11 mouse cellular contexts compared by ENCODE assay signal in the genomic region with DNA sequence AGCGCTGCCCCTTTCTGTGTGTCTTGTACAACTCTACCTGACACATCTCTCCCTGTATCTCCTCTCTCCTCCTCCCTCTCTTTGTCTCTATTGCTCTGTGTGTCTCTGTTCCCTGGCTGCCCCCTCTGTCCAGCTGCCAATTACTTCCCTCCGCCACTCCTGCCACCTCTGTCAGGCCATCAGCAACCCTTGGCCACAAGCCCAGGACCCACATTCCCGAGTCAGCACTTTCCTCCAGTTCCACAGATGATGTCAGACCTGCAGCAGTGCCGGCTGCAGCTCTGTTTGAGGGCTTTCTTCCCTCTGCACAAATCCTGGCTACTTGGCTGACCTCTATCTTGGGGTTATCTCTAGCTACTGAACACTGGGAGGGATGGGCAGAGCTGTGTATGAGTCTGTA. TPM values are rescaled to one million over a fixed set of nuclear protein-coding genes. Genes with fewer than 3 reads are reported as not detected.
DNase-seq lines count a peak whose midpoint lies in the region; ATAC-seq and TF ChIP-seq lines count a peak whose summit lies in the region.
"Had no signal": no experiment of that assay in that cellular context is flagged by ENCODE, and none has a peak within 500 bp of the region (broad histone marks: within the 10 kb centered on the region; RNA-seq: fewer than 3 reads in every experiment).

No protein-coding gene starts in this region.

- no peaks in the 10 kb centered on the region for H3K27me3 ChIP-seq in forebrain, embryonic 14.5 days (replicated peaks; ENCODE audit: control insufficient read depth, insufficient read depth, low read length)
- H3K27me3 ChIP-seq in forebrain, embryonic 11.5 days (ENCODE audit: control insufficient read depth, insufficient read depth, low read length) = no peaks in the 10 kb centered on the region
- H3K27me3 ChIP-seq in liver, postnatal 0 days (ENCODE audit: insufficient read depth, low read length) = 0 out of 2 replicates have a peak, but pooled peaks cover 6% of the 10 kb centered on the region
- peaks cover 14% of the 10 kb centered on the region for H3K27me3 ChIP-seq in liver, embryonic 11.5 days (replicated peaks; ENCODE audit: control insufficient read depth, insufficient read depth, low read length)

- no peak overlapping the region for H3K27ac ChIP-seq in forebrain, embryonic 14.5 days (ENCODE audit: low read depth, low read length)
- no peak overlapping the region for H3K27ac ChIP-seq in forebrain, embryonic 11.5 days (ENCODE audit: low read depth, low read length)
- H3K27ac ChIP-seq in liver, postnatal 0 days (ENCODE audit: low read depth) = no peak overlapping the region
- no peak overlapping the region for H3K27ac ChIP-seq in liver, embryonic 11.5 days (ENCODE audit: low read depth, low read length)
- H3K27ac ChIP-seq: forebrain, embryonic 10.5 days had no signal

- no peak for ATAC-seq in forebrain, embryonic 14.5 days
- no peak for ATAC-seq in forebrain, embryonic 11.5 days (replicated peaks; ENCODE audit: low FRiP score)
- ATAC-seq in liver, postnatal 0 days = no peak
- ATAC-seq in liver, embryonic 11.5 days (replicated peaks; ENCODE audit: low FRiP score) = no peak
- ATAC-seq in frontal cortex, adult (ENCODE audit: low TSS enrichment) = no peak

- no peak overlapping the region for H3K4me2 ChIP-seq in forebrain, embryonic 14.5 days (ENCODE audit: low read length)
- no peak overlapping the region for H3K4me2 ChIP-seq in forebrain, embryonic 11.5 days (ENCODE audit: low read depth, low read length, severe bottlenecking)
- no peak overlapping the region for H3K4me2 ChIP-seq in liver, postnatal 0 days (ENCODE audit: low read depth, low read length)
- no peak overlapping the region for H3K4me2 ChIP-seq in liver, embryonic 11.5 days

- no peak overlapping the region for H3K4me3 ChIP-seq in forebrain, embryonic 14.5 days (ENCODE audit: low read depth, low read length)
- H3K4me3 ChIP-seq in forebrain, embryonic 11.5 days (ENCODE audit: low read depth, low read length) = no peak overlapping the region
- no peak overlapping the region for H3K4me3 ChIP-seq in liver, postnatal 0 days (ENCODE audit: low read depth, low read length)
- no peak overlapping the region for H3K4me3 ChIP-seq in liver, embryonic 11.5 days (ENCODE audit: low read depth, low read length)
- H3K4me3 ChIP-seq: forebrain, embryonic 10.5 days; megakaryocyte, embryonic 14.5 days had no signal

- 30% methylated on average over 4 of the region's 4 CpGs for WGBS in forebrain, embryonic 14.5 days
- 69% methylated on average over 4 of the region's 4 CpGs for WGBS in forebrain, embryonic 11.5 days
- 37% methylated on average over 4 of the region's 4 CpGs for WGBS in liver, postnatal 0 days (ENCODE audit: insufficient replicate concordance)
- 44% methylated on average over 4 of the region's 4 CpGs for WGBS in liver, embryonic 11.5 days

- TF ChIP-seq EP300 in liver, postnatal 0 days (IDR thresholded peaks at IDR 0.05; ENCODE audit: low read depth) = no peak

- H3K36me3 ChIP-seq in forebrain, embryonic 14.5 days (ENCODE audit: control insufficient read depth, insufficient read depth, low read length) = no peaks in the 10 kb centered on the region
- no peaks in the 10 kb centered on the region for H3K36me3 ChIP-seq in forebrain, embryonic 11.5 days (ENCODE audit: control insufficient read depth, insufficient read depth, low read length)
- no peaks in the 10 kb centered on the region for H3K36me3 ChIP-seq in liver, postnatal 0 days (replicated peaks; ENCODE audit: insufficient read depth, low read length)
- no peaks in the 10 kb centered on the region for H3K36me3 ChIP-seq in liver, embryonic 11.5 days (ENCODE audit: control insufficient read depth, insufficient read depth, low read length)
- H3K36me3 ChIP-seq: forebrain, embryonic 10.5 days had no signal

- TF ChIP-seq CTCF in liver, postnatal 0 days (IDR thresholded peaks at IDR 0.05; ENCODE audit: low read depth) = no peak

- H3K9ac ChIP-seq in forebrain, embryonic 14.5 days (ENCODE audit: low read length) = no peak overlapping the region
- H3K9ac ChIP-seq in forebrain, embryonic 11.5 days (ENCODE audit: low read length) = no peak overlapping the region
- H3K9ac ChIP-seq in liver, postnatal 0 days (replicated peaks) = no peak overlapping the region
- no peak overlapping the region for H3K9ac ChIP-seq in liver, embryonic 11.5 days (ENCODE audit: low read depth, low read length)

- DNase-seq in forebrain, embryonic 14.5 days (ENCODE audit: low spot score) = peak; percentile 51
- no peak for DNase-seq in forebrain, embryonic 11.5 days (ENCODE audit: low spot score)
- DNase-seq in liver, postnatal 0 days = peak; percentile 32
- DNase-seq in liver, embryonic 11.5 days (ENCODE audit: low spot score) = no peak
- DNase-seq in heart, adult 8-10 months (ENCODE audit: low spot score) = peak; percentile 62
- peak; percentile 58 to 71 for DNase-seq in kidney, postnatal 4 days
- DNase-seq in urinary bladder, postnatal 25 days (ENCODE audit: low spot score) = no peak

- H3K4me1 ChIP-seq in forebrain, embryonic 14.5 days (ENCODE audit: control insufficient read depth, insufficient read depth, low read length) = peaks cover 9% of the 10 kb centered on the region
- H3K4me1 ChIP-seq in forebrain, embryonic 11.5 days (replicated peaks; ENCODE audit: control insufficient read depth, insufficient read depth, low read length) = peaks cover 8% of the 10 kb centered on the region
- H3K4me1 ChIP-seq in liver, postnatal 0 days (ENCODE audit: insufficient read depth) = peaks cover 11% of the 10 kb centered on the region
- peaks cover 7% of the 10 kb centered on the region; the same call in 1 of the 2 replicates for H3K4me1 ChIP-seq in liver, embryonic 11.5 days (replicated peaks; ENCODE audit: control insufficient read depth, insufficient read depth, low read length)

- no peaks in the 10 kb centered on the region for H3K9me3 ChIP-seq in forebrain, embryonic 14.5 days (replicated peaks; ENCODE audit: control insufficient read depth, low read length)
- H3K9me3 ChIP-seq in forebrain, embryonic 11.5 days (ENCODE audit: control insufficient read depth, low read length) = no peaks in the 10 kb centered on the region
- no peaks in the 10 kb centered on the region for H3K9me3 ChIP-seq in liver, postnatal 0 days (ENCODE audit: low read length)
- no peaks in the 10 kb centered on the region for H3K9me3 ChIP-seq in liver, embryonic 11.5 days (ENCODE audit: control insufficient read depth, low read length)
- H3K9me3 ChIP-seq: forebrain, embryonic 10.5 days had no signal

RNA-seq across cellular contexts. Expression of gene Syt3, which starts 5.6 kb away (rescaled TPM):
- 19.0 and 25.3 TPM in 2 replicates for polyA plus RNA-seq in forebrain, embryonic 14.5 days (2014; fragmentation: Nextera tagmentation; extraction: Ambion mirVana)
- polyA plus RNA-seq in forebrain, embryonic 11.5 days (2014; fragmentation: Nextera tagmentation; extraction: Ambion mirVana) = 3.2 and 4.0 TPM in 2 replicates
- 0.04 TPM in 1 of 2 replicates, not detected in the other for polyA plus RNA-seq in liver, postnatal 0 days (2015; fragmentation: Nextera tagmentation; extraction: Ambion mirVana)
- polyA plus RNA-seq in liver, embryonic 11.5 days (2014; fragmentation: Nextera tagmentation; extraction: Ambion mirVana) = 0.35 and 0.40 TPM in 2 replicates
- 1 to 10 TPM; 2.4 to 3.7 (median 3.1) TPM for total RNA-seq in heart, adult 8-10 months (2022)

RNA-seq across cellular contexts. Expression of gene 1700008O03Rik, which starts 7.3 kb away (rescaled TPM):
- polyA plus RNA-seq in forebrain, embryonic 14.5 days (2014; fragmentation: Nextera tagmentation; extraction: Ambion mirVana) = 0.63 and 0.86 TPM in 2 replicates
- 0.89 and 0.96 TPM in 2 replicates for polyA plus RNA-seq in forebrain, embryonic 11.5 days (2014; fragmentation: Nextera tagmentation; extraction: Ambion mirVana)
- 0.15 and 0.18 TPM in 2 replicates for polyA plus RNA-seq in liver, postnatal 0 days (2015; fragmentation: Nextera tagmentation; extraction: Ambion mirVana)
- 0.83 and 0.93 TPM in 2 replicates for polyA plus RNA-seq in liver, embryonic 11.5 days (2014; fragmentation: Nextera tagmentation; extraction: Ambion mirVana)
- total RNA-seq in heart, adult 8-10 months (2022) = under 1 TPM in 1 of 4 experiments, not detected in 3; 0.46 TPM

RNA-seq across cellular contexts. Expression of gene Lrrc4b, which starts 50.5 kb away (rescaled TPM):
- polyA plus RNA-seq in forebrain, embryonic 14.5 days (2014; fragmentation: Nextera tagmentation; extraction: Ambion mirVana) = 20.8 and 22.1 TPM in 2 replicates
- 8.2 and 9.8 TPM in 2 replicates for polyA plus RNA-seq in forebrain, embryonic 11.5 days (2014; fragmentation: Nextera tagmentation; extraction: Ambion mirVana)
- not detected in 2 replicates for polyA plus RNA-seq in liver, postnatal 0 days (2015; fragmentation: Nextera tagmentation; extraction: Ambion mirVana)
- 0.25 and 0.52 TPM in 2 replicates for polyA plus RNA-seq in liver, embryonic 11.5 days (2014; fragmentation: Nextera tagmentation; extraction: Ambion mirVana)
- total RNA-seq in heart, adult 8-10 months (2022) = 10 to 100 TPM; 33.5 to 37.9 (median 36.4) TPM
- total RNA-seq: common myeloid progenitor, adult 5-6 weeks had no signal

Comparison
In these comparisons a context has a peak if more than half of its experiments do, and no peak if none do; other contexts are left out.
1. DNase-seq: peak in forebrain, embryonic 14.5 days (single experiment), liver, postnatal 0 days (single experiment), heart, adult 8-10 months (single experiment) and kidney, postnatal 4 days (2 of 2); none in forebrain, embryonic 11.5 days (single experiment), liver, embryonic 11.5 days (single experiment) and urinary bladder, postnatal 25 days (single experiment).